Mouse (Mus musculus): ENCODE measurements around the gene Pqbp1.
"Not testable (repeated sequence)": the region's sequence is repeated elsewhere in the genome, so short reads cannot be mapped to it uniquely, and the experiment has no call there.

Gene Pqbp1

GRCm38 (mm10) chrX:7898880-7899874 is at the start of gene Pqbp1, which contains the start of gene Timm17b:
Gene Pqbp1 (minus strand): TSS chrX:7899269.
Gene Timm17b (plus strand): TSS chrX:7899357.
- DNase-seq (ENCODE audit: low spot score): peak; percentile 89

GRCm38 (mm10) chrX:7947900-7948492 is 48.9 kb upstream of the Pqbp1 start:
- DNase-seq (ENCODE audit: low spot score): peak; percentile 94

GRCm38 (mm10) chrX:7947108-7947899 is 48.2 kb upstream of the Pqbp1 start, which contains the start of gene Hdac6:
Gene Hdac6 (minus strand): TSS chrX:7947889.
- DNase-seq (ENCODE audit: low spot score): no peak

DNA sequence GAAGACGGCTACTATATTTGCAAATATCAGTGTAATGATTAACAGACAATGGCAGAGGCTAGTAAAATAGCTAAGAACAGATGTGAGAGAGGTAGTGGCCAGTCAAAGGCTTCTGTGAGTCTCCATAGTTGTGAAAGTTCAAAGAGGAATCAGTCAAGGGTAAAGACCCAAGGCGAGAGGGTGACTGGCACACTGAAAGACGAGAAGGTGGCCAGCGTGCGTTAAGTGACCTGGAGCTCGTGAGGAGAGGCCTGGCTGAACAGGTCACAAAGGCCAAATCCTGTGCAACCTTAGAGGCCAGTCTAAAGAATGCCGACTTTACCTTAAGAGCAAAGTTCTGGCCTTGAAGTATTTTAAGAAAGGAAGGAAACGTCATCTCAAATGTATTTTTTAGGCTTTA is 46.5 kb upstream of the Pqbp1 start:
- no peak for DNase-seq (ENCODE audit: low spot score)

- DNase-seq (ENCODE audit: low spot score): no peak
These were observed 38.6 kb upstream of the Pqbp1 start for GRCm38 (mm10) chrX:7937667-7938066.

GRCm38 (mm10) chrX:7936874-7937273 is 37.8 kb upstream of the Pqbp1 start:
- DNase-seq (ENCODE audit: low spot score): no peak

- DNase-seq (ENCODE audit: low spot score): no peak
These were observed 29.3 kb upstream of the Pqbp1 start, which contains the start of gene Eras for GRCm38 (mm10) chrX:7928270-7928790. Gene Eras (minus strand): TSS chrX:7928607.

DNA sequence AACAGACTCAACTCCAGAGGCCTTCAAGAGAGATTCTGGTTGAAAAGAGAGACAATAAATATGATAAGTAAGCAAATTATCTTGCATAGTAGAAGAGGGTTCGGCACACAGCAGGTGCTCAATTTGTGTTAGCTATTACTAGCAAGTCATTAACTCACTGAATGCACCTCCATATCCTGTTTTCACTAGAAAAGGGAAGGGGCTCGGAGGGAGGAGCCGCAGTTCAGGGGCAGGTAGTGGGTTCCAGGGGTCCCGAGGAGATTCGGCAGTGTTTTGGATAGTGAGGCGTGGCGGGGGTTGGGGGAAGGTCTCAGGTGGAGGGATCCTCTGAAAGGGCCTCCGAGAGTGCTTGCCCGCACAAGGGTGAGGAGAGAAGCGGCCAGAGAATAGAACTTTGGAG is 28.0 kb upstream of the Pqbp1 start:
- DNase-seq (ENCODE audit: low spot score): no peak

GRCm38 (mm10) chrX:7926266-7926665 is 27.2 kb upstream of the Pqbp1 start:
- no peak for DNase-seq (ENCODE audit: low spot score)

DNA sequence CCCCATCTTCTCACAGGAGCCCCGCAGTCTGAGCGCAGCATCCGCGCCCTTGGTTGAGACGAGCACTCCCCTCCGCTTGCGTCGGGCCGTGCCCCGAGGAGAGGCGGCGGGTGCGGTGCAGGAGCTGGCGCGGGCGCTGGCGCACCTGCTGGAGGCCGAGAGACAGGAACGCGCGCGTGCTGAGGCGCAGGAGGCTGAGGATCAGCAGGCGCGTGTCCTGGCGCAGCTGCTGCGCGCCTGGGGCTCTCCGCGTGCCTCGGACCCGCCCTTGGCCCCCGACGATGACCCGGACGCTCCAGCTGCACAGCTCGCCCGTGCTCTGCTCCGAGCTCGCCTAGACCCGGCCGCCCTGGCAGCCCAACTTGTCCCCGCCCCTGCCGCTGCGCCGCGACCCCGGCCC is 23.0 kb upstream of the Pqbp1 start:
- no peak for DNase-seq (ENCODE audit: low spot score)

DNA sequence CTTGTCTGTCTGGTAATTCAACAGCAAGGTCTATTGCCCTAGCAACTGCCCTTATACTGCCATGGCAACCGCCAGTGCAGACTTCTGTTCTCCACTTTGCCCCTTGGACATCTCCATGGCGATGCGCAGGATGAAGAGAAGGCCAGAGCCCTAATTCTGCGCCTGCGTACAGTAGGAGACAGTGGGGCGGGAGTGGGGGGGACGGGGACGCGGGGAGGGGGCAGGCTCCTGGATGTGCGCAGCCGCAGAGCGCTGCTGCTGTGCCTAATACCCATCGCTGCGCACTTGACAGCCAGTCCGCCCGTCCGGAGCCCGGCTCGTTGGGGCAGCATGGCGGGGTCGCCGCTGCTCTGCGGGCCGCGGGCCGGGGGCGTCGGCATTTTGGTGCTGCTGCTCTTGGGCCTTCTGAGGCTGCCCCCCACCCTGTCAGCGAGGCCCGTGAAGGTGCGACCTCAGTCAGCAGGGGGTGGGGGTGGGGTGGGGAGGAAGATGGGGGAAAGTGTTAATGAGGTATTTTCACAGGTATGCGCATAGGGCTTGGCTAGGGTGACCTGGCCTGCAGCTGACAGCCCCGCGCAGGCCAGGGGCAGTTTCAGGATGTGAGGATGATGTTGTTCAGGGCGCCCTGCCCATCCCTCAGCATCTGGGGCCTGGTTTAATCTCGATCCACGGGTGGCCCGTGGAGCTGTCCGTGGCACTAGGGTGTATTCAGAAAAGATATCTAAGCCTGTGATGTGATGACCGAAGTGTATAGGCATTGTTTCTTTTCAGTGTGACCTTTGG is 20.7 kb upstream of the Pqbp1 start, which contains the start of gene Pcsk1n:
Pcsk1n (plus strand) TSS at position 222 of the 783 bp plus-strand sequence.
- DNase-seq (ENCODE audit: low spot score): no peak

DNA sequence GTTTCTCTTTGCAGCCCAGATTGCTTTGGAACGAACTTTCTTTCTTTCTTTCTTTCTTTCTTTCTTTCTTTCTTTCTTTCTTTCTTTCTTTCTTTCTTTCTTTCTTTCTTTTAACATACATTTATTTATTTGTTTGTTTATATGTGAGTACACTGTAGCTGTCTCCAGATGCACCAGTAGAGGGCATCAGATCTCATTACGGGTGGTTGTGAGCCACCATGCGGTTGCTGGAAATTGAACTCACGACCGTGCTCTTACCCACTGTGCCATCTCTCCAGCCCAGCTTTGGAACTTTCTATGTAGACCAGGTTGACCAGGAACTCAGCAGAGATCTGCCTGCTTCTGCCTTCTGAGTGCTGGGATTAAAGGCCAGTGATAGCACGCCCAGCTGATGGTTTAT is 18.9 kb upstream of the Pqbp1 start:
- not testable (repeated sequence) for DNase-seq (ENCODE audit: low spot score)

GRCm38 (mm10) chrX:7915669-7916068 is 16.6 kb upstream of the Pqbp1 start:
- DNase-seq (ENCODE audit: low spot score): not testable (repeated sequence)

DNA sequence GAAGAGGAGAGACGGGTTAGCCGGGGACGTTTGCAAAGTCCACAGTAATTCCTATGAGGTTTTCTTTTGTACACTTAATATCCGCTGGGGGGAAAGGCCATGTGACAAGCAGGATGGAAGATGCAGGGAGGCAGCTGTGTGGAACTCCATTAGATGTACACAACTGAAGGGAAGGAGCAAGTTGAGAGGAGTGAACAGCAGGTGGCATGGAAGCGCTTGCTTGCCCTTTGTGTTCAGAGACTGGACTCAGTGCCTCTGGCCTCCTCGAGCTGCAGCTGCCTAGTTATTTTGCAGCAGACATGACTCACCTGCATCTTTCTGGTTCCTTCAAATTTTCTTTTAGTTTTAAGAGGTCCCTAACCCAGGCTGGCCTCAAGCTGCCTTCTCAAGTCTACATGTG is 11.4 kb upstream of the Pqbp1 start:
- no peak for DNase-seq (ENCODE audit: low spot score)

DNA sequence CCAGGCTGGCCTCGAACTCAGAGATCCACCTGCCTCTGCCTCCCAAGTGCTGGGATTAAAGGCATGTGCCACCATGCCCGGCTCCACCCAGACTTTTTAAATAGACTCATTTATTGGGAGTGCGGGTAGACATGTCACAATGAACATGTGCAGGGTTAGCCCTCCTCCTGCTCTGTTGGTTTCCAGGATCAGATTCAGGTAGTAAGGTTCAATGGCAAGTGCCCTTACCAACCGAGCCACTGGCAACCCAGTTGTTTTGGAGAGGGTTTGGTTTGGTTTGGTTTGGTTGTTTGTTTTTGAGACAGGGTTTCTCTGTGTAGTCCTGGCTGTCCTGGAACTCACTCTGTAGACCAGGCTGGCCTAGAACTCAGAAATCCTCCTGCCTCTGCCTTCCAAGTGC is 10.2 kb upstream of the Pqbp1 start, which contains the start of gene Gm10490:
Gm10490 (plus strand) TSS at position 301 of the 400 bp plus-strand sequence.
- not testable (repeated sequence) for DNase-seq (ENCODE audit: low spot score)

DNA sequence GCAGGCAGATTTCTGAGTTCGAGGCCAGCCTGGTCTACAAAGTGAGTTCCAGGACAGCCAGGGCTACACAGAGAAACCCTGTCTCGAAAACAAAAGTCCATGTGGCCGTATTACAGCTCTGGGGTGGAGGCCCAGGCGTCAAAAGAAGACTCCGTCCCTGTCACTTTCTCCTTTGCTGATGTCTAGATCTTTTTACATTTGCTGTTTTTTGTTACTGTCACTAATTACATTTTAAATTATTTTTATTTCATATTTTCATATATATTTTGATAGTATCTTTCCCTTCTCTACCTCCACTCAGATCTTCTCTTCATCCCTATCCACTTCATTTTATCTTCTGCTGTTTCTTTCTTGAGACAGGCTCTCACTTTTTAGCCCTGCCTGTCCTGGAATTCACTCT is 8.7 kb upstream of the Pqbp1 start, which contains the start of gene Gm10491:
Gm10491 (minus strand) TSS at position 101 of the 400 bp plus-strand sequence.
- no peak for DNase-seq (ENCODE audit: low spot score)

DNA sequence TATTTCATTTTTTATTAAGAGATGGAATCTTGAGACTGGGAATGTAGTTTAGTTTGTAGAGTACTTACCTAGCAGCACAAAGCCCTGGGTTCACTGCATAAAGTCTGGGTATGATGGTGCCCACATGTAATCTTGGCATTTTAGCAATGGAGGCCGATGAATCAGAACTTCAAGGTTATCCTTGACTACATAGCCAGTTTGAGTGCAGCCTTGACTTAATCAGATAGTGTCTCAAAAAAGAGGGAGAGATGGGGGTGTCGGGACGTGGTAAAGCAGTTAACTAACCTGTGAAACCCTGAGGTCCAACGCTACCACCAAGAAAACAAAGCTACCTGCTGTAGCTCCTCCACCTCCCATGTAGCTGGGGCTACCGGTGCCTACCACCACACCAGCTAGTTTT is 5.4 kb upstream of the Pqbp1 start:
- no peak for DNase-seq (ENCODE audit: low spot score)

DNA sequence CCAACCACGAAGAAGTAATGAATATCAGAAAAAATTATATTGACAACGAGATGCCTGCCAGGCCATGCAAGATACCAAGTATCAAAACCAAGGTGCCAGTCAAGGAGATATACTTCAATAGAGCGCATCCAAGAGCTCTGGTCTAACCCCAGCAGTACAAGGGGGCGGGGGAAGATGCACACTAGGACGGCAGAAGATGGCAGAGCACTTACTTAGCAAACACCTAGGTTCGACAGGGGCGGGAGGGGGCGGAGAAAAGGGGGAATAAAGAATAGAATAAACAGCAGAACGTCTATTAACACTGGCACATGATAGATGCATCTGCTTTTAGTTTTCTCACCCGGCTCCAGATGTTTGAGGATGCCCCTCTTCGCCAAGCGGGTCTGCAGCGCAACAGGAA is 858 bp downstream of the Pqbp1 start:
- DNase-seq (ENCODE audit: low spot score): no peak

DNA sequence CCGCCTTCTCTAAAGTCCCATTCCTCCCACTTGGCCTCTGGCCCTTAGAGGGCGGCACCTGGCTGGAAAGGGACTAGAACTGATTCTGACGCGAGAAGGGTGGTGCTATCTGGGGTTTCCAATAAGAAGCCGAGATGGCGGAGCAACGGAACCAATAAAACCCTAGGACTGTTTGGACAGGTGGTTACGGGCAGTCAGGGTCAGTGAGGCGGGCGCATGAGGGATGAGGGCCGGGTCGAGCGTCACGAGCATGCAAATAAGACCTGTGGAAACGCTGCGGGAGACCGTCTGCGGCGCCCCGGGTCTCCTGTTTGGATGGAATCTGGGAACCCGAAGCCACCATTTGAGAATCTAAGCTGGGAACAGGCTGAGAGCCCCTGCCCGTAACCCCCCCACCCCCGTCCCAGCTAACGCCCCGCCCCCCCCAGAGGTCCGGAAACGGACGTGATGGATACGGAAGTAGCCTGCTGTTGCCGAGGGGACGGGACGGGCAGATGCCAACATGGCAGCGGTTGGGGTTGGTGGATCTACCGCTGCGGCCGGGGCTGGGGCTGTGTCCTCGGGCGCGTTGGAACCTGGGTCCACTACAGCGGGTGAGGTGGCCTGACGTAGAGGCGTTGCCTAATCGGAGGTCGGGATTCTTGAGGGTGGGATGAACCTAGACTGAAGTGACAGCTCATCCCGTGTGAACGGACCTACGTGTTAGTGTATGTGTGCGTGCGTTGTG is 15.1 kb downstream of the Pqbp1 start, which contains the start of gene Slc35a2:
Slc35a2 (plus strand) TSS at position 188 of the 727 bp plus-strand sequence.
- peak; percentile 88 for DNase-seq (ENCODE audit: low spot score)

- peak; percentile 62 for DNase-seq (ENCODE audit: low spot score)
These were observed 19.2 kb downstream of the Pqbp1 start for GRCm38 (mm10) chrX:7879819-7880218.

Measured in ovary, adult 18-20 months (tissue).